Mouse (Mus musculus) bone marrow macrophage, adult 2 months (primary cell): Measurements from ENCODE around the gene Ssbp3.

Experiments
- CTCF ChIP-seq: IDR thresholded peaks from 2 replicates; pipeline ENCODE4 v1.5.1; 2012; ENCODE audit warnings: low read depth, mild to moderate bottlenecking, low read length, moderate library complexity
- POLR2A ChIP-seq: IDR thresholded peaks from 2 replicates; pipeline ENCODE4 v1.6.1; 2012; ENCODE audit warnings: mild to moderate bottlenecking, low read depth, low read length, borderline replicate concordance

- TF ChIP-seq CTCF (no peak), POLR2A (no peak)
These were observed 97.7 kb downstream of the Ssbp3 start for GRCm38 (mm10) chr4:107008161-107008560.
